Mouse (Mus musculus): Measurements from ENCODE around the gene Sv2a. TPM values are rescaled to one million over a fixed set of nuclear protein-coding genes. Genes with fewer than 3 reads are reported as not detected.
"Not testable (repeated sequence)": the region's sequence is repeated elsewhere in the genome, so short reads cannot be mapped to it uniquely, and the experiment has no call there.

Sv2a gene
- total RNA-seq, 2 experiments from 2014 or later: 429 to 445 TPM

- DNase-seq (ENCODE audit: low spot score in 2 of 2): peak; percentile 78 to 80
Measured at GRCm38 (mm10) chr3:96172197-96173178, 8.5 kb upstream of the Sv2a start, which contains the start of gene Sf3b4. Gene Sf3b4 (plus strand): TSS chr3:96172332.

GRCm38 (mm10) chr3:96173185-96173584 lies 7.8 kb upstream of the Sv2a start:
- no peak for DNase-seq (ENCODE audit: low spot score in 2 of 2)

GRCm38 (mm10) chr3:96174042-96174441 lies 6.9 kb upstream of the Sv2a start:
- DNase-seq (ENCODE audit: low spot score in 2 of 2): not testable (repeated sequence)

GRCm38 (mm10) chr3:96175251-96175650 lies 5.7 kb upstream of the Sv2a start:
- DNase-seq (ENCODE audit: low spot score in 2 of 2): no peak

GRCm38 (mm10) chr3:96178427-96178826 lies 2.5 kb upstream of the Sv2a start:
- DNase-seq (ENCODE audit: low spot score in 2 of 2): no peak

- no peak for DNase-seq (ENCODE audit: low spot score in 2 of 2)
Measured at GRCm38 (mm10) chr3:96178902-96179301, 2.0 kb upstream of the Sv2a start.

GRCm38 (mm10) chr3:96179531-96179930 lies 1.4 kb upstream of the Sv2a start:
- no peak for DNase-seq (ENCODE audit: low spot score in 2 of 2)

- peak; percentile 31 to 37 for DNase-seq (ENCODE audit: low spot score in 2 of 2)
Measured at GRCm38 (mm10) chr3:96181510-96182381, 795 bp downstream of the Sv2a start.

GRCm38 (mm10) chr3:96182382-96182776 lies 1.4 kb downstream of the Sv2a start:
- DNase-seq (ENCODE audit: low spot score in 2 of 2): peak in 1 of 2 experiments; percentile 42

GRCm38 (mm10) chr3:96192977-96193376 lies 12.0 kb downstream of the Sv2a start:
- no peak for DNase-seq (ENCODE audit: low spot score in 2 of 2)

GRCm38 (mm10) chr3:96194966-96195365 lies 14.0 kb downstream of the Sv2a start:
- DNase-seq (ENCODE audit: low spot score in 2 of 2): no peak

GRCm38 (mm10) chr3:96195616-96196313 lies 14.8 kb downstream of the Sv2a start:
- DNase-seq (ENCODE audit: low spot score in 2 of 2): no peak

- DNase-seq (ENCODE audit: low spot score in 2 of 2): no peak
Measured at GRCm38 (mm10) chr3:96196437-96197128, 15.6 kb downstream of the Sv2a start.

- DNase-seq (ENCODE audit: low spot score in 2 of 2): peak; percentile 88 to 94
Measured at GRCm38 (mm10) chr3:96197129-96197749, 16.3 kb downstream of the Sv2a start.

GRCm38 (mm10) chr3:96198181-96198580 lies 17.2 kb downstream of the Sv2a start:
- DNase-seq (ENCODE audit: low spot score in 2 of 2): no peak

- DNase-seq (ENCODE audit: low spot score in 2 of 2): not testable (repeated sequence)
Measured at GRCm38 (mm10) chr3:96198601-96199251, 17.8 kb downstream of the Sv2a start.

GRCm38 (mm10) chr3:96199731-96200130 lies 18.8 kb downstream of the Sv2a start:
- DNase-seq (ENCODE audit: low spot score in 2 of 2): no peak

GRCm38 (mm10) chr3:96207819-96208218 lies 26.9 kb downstream of the Sv2a start:
- DNase-seq (ENCODE audit: low spot score in 2 of 2): no peak

GRCm38 (mm10) chr3:96209242-96209641 lies 28.3 kb downstream of the Sv2a start:
- no peak for DNase-seq (ENCODE audit: low spot score in 2 of 2)

All from left cerebral cortex, adult 18-20 months (tissue).